Mouse (Mus musculus): ENCODE results near the gene Ankdd1b. TPM values are rescaled to one million over a fixed set of nuclear protein-coding genes. Genes with fewer than 3 reads are reported as not detected.

Gene Ankdd1b
- total and polyA plus RNA-seq, 2 experiments from 2014 or later: 0.23 TPM; not detected in 1

GRCm38 (mm10) chr13:96507541-96507940, 36.5 kb upstream of the Ankdd1b start:
- DNase-seq (ENCODE audit: low spot score): no peak
- Histone ChIP-seq H3K36me3 (ENCODE audit: insufficient read depth, low read length) (no peaks in the 10 kb centered on the region), H3K4me3 (ENCODE audit: low read length) (no peak overlapping the region), H3K4me1 (ENCODE audit: insufficient read depth, low read length) (no peaks in the 10 kb centered on the region), H3K27me3 (ENCODE audit: insufficient read depth, low read length) (no peaks in the 10 kb centered on the region), H3K4me2 (ENCODE audit: low read depth, low read length) (no peak overlapping the region), H3K9ac (replicated peaks; ENCODE audit: low read length) (no peak overlapping the region), H3K9me3 (ENCODE audit: low read length) (no peaks in the 10 kb centered on the region), H3K27ac (no peak overlapping the region)
- TF ChIP-seq CTCF (IDR thresholded peaks at IDR 0.05; ENCODE audit: low read depth): no peak
- WGBS: 93% methylated on average over 4 of the region's 4 CpGs
- no peak for ATAC-seq

DNA sequence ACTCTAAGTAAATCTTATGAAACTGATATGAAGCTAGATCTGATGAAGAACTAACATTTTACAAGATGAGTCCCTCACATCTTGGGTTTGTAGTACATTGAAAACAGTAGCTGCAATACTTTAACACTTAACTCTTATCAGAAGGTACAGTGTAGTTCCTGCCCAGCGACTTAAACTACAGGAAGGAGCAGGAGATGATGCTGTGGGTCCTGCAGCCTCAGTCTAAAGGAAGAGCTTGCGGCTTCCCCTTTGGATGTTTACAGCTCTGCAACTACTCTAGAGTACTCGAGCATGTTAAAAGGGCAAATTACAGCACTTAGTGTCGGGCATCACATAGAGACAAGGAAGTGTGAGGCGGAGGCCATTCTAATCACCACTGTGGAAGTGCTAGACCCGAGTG, 35.3 kb upstream of the Ankdd1b start:
- TF ChIP-seq CTCF (IDR thresholded peaks at IDR 0.05; ENCODE audit: low read depth): no peak

GRCm38 (mm10) chr13:96505661-96506060, 34.7 kb upstream of the Ankdd1b start:
- TF ChIP-seq CTCF (IDR thresholded peaks at IDR 0.05; ENCODE audit: low read depth): no peak
- Histone ChIP-seq H3K4me3 (ENCODE audit: low read length) (no peak overlapping the region), H3K27ac (no peak overlapping the region), H3K9ac (replicated peaks; ENCODE audit: low read length) (no peak overlapping the region), H3K36me3 (ENCODE audit: insufficient read depth, low read length) (no peaks in the 10 kb centered on the region), H3K9me3 (ENCODE audit: low read length) (no peaks in the 10 kb centered on the region), H3K4me2 (ENCODE audit: low read depth, low read length) (no peak overlapping the region), H3K4me1 (ENCODE audit: insufficient read depth, low read length) (no peaks in the 10 kb centered on the region), H3K27me3 (ENCODE audit: insufficient read depth, low read length) (no peaks in the 10 kb centered on the region)
- 80% methylated on average over 4 of the region's 4 CpGs for WGBS
- no peak for DNase-seq (ENCODE audit: low spot score)
- no peak for ATAC-seq

More for the DNA sequence above, 35.3 kb upstream of the Ankdd1b start:
- Histone ChIP-seq H3K9ac (replicated peaks; ENCODE audit: low read length) (no peak overlapping the region), H3K27ac (no peak overlapping the region), H3K9me3 (ENCODE audit: low read length) (no peaks in the 10 kb centered on the region), H3K27me3 (ENCODE audit: insufficient read depth, low read length) (no peaks in the 10 kb centered on the region), H3K4me1 (ENCODE audit: insufficient read depth, low read length) (no peaks in the 10 kb centered on the region), H3K4me3 (ENCODE audit: low read length) (no peak overlapping the region), H3K36me3 (ENCODE audit: insufficient read depth, low read length) (no peaks in the 10 kb centered on the region), H3K4me2 (ENCODE audit: low read depth, low read length) (no peak overlapping the region)
- no peak for DNase-seq (ENCODE audit: low spot score)
- WGBS: 81% methylated on average over 6 of the region's 6 CpGs
- no peak for ATAC-seq

DNA sequence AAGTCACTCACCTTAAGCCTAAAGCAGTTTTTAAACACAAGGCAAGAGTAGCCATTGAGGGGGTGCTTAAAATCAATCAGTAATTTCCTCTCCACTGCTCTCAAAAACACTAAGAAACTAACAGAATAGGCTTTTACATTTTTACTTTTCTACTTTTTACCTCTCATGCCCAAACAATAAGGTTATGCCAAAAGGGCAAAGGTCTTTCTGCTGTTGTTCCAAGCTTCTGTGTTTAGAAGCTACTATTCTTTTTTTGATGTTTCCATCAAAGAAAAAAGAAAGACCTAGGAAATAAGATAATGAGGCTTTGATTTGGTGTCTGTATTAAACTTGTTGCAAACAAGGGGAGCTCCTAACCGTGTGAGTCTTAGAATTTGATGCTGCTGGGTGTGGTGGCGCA, 28.9 kb upstream of the Ankdd1b start:
- 77% methylated on average over 2 of the region's 2 CpGs for WGBS
- H3K36me3 ChIP-seq (ENCODE audit: insufficient read depth, low read length): no peaks in the 10 kb centered on the region
- no peak for TF ChIP-seq CTCF (IDR thresholded peaks at IDR 0.05; ENCODE audit: low read depth)
- H3K9me3 ChIP-seq (ENCODE audit: low read length): no peaks in the 10 kb centered on the region
- no peak overlapping the region for H3K4me2 ChIP-seq (ENCODE audit: low read depth, low read length)
- no peaks in the 10 kb centered on the region for H3K27me3 ChIP-seq (ENCODE audit: insufficient read depth, low read length)
- DNase-seq (ENCODE audit: low spot score) (no peak), ATAC-seq (no peak)
- H3K4me3 ChIP-seq (ENCODE audit: low read length): no peak overlapping the region
- H3K27ac ChIP-seq: no peak overlapping the region
- no peaks in the 10 kb centered on the region for H3K4me1 ChIP-seq (ENCODE audit: insufficient read depth, low read length)
- no peak overlapping the region for H3K9ac ChIP-seq (replicated peaks; ENCODE audit: low read length)

- no peaks in the 10 kb centered on the region for H3K9me3 ChIP-seq (ENCODE audit: low read length)
- H3K27ac ChIP-seq: no peak overlapping the region
- no peak overlapping the region for H3K4me2 ChIP-seq (ENCODE audit: low read depth, low read length)
- ATAC-seq (no peak), DNase-seq (ENCODE audit: low spot score) (no peak)
- H3K4me1 ChIP-seq (ENCODE audit: insufficient read depth, low read length): no peaks in the 10 kb centered on the region
- TF ChIP-seq CTCF (IDR thresholded peaks at IDR 0.05; ENCODE audit: low read depth): no peak
- no peak overlapping the region for H3K4me3 ChIP-seq (ENCODE audit: low read length)
- H3K36me3 ChIP-seq (ENCODE audit: insufficient read depth, low read length): no peaks in the 10 kb centered on the region
- no peaks in the 10 kb centered on the region for H3K27me3 ChIP-seq (ENCODE audit: insufficient read depth, low read length)
- 85% methylated on average over 8 of the region's 8 CpGs for WGBS
- H3K9ac ChIP-seq (replicated peaks; ENCODE audit: low read length): no peak overlapping the region
Measured at GRCm38 (mm10) chr13:96496630-96497029, 25.6 kb upstream of the Ankdd1b start.

- WGBS: 94% methylated on average over 3 of the region's 3 CpGs
- Histone ChIP-seq H3K4me2 (ENCODE audit: low read depth, low read length) (no peak within 1 kb of the TSS), H3K27me3 (ENCODE audit: insufficient read depth, low read length) (no peaks in the 10 kb centered on the region), H3K4me3 (ENCODE audit: low read length) (no peak within 1 kb of the TSS), H3K36me3 (ENCODE audit: insufficient read depth, low read length) (peaks cover 5% of the 10 kb centered on the region; the same call in 1 of the 2 replicates), H3K4me1 (ENCODE audit: insufficient read depth, low read length) (no peaks in the 10 kb centered on the region), H3K9me3 (ENCODE audit: low read length) (0 out of 2 replicates have a peak, but pooled peaks cover 2% of the 10 kb centered on the region), H3K27ac (no peak within 1 kb of the TSS), H3K9ac (replicated peaks; ENCODE audit: low read length) (no peak within 1 kb of the TSS)
- no peak for ATAC-seq
- DNase-seq (ENCODE audit: low spot score): no peak
- no peak for TF ChIP-seq CTCF (IDR thresholded peaks at IDR 0.05; ENCODE audit: low read depth)
Measured at GRCm38 (mm10) chr13:96490433-96490832, 19.4 kb upstream of the Ankdd1b start, which contains the start of gene Gm17622. Gene Gm17622, plus strand, starts transcription at chr13:96490733.

- no peak for TF ChIP-seq CTCF (IDR thresholded peaks at IDR 0.05; ENCODE audit: low read depth)
- 96% methylated on average over 6 of the region's 6 CpGs for whole genome bisulfite sequencing
- ATAC-seq: no peak
Measured at GRCm38 (mm10) chr13:96487968-96488367, 17.0 kb upstream of the Ankdd1b start.

More at GRCm38 (mm10) chr13:96487968-96488367, 17.0 kb upstream of the Ankdd1b start:
- Histone ChIP-seq H3K9ac (replicated peaks; ENCODE audit: low read length) (no peak overlapping the region), H3K36me3 (ENCODE audit: insufficient read depth, low read length) (peaks cover 5% of the 10 kb centered on the region; the same call in 1 of the 2 replicates), H3K4me3 (ENCODE audit: low read length) (no peak overlapping the region), H3K27ac (no peak overlapping the region), H3K9me3 (ENCODE audit: low read length) (0 out of 2 replicates have a peak, but pooled peaks cover 4% of the 10 kb centered on the region), H3K4me2 (ENCODE audit: low read depth, low read length) (no peak overlapping the region), H3K27me3 (ENCODE audit: insufficient read depth, low read length) (no peaks in the 10 kb centered on the region), H3K4me1 (ENCODE audit: insufficient read depth, low read length) (no peaks in the 10 kb centered on the region)
- DNase-seq (ENCODE audit: low spot score): no peak

All from hindbrain, postnatal 0 days (tissue).